Mouse (Mus musculus) retina, embryonic 14.5 days (tissue): ENCODE data around the gene Otop2.
A peak's percentile ranks its signal among the peaks of the same experiment; 100 is the strongest.

ENCODE experiments used
- DNase-seq: peaks from one replicate; pipeline ENCODE4 v3.0.0-alpha.2; 2015; ENCODE audit warnings: low spot score

The Otop2 gene

GRCm38 (mm10) chr11:115306863-115307262, at the start of gene Otop2:
Otop2 (plus strand) TSS chr11:115307163.
- no peak for DNase-seq

- no peak for DNase-seq
These were observed 49.0 kb upstream of the Otop2 start for GRCm38 (mm10) chr11:115257775-115258510.

GRCm38 (mm10) chr11:115259134-115259533, 47.8 kb upstream of the Otop2 start:
- no peak for DNase-seq

- DNase-seq: no peak
These were observed 44.0 kb upstream of the Otop2 start for GRCm38 (mm10) chr11:115262954-115263353.

- DNase-seq: no peak
These were observed 42.7 kb upstream of the Otop2 start for GRCm38 (mm10) chr11:115264136-115264861.

- DNase-seq: peak; percentile 76
These were observed 41.9 kb upstream of the Otop2 start for GRCm38 (mm10) chr11:115264862-115265668.

GRCm38 (mm10) chr11:115265771-115266399, 41.1 kb upstream of the Otop2 start:
- no peak for DNase-seq

- DNase-seq: peak; percentile 32
These were observed 40.6 kb upstream of the Otop2 start for GRCm38 (mm10) chr11:115266400-115266778.

GRCm38 (mm10) chr11:115267061-115267883, 39.7 kb upstream of the Otop2 start, which contains the start of gene Grin2c:
Grin2c (minus strand) TSS chr11:115267243.
- no peak for DNase-seq

GRCm38 (mm10) chr11:115267958-115268357, 39.0 kb upstream of the Otop2 start:
- no peak for DNase-seq

GRCm38 (mm10) chr11:115269330-115270066, 37.5 kb upstream of the Otop2 start:
- DNase-seq: no peak

- DNase-seq: peak; percentile 93
These were observed 36.7 kb upstream of the Otop2 start for GRCm38 (mm10) chr11:115270148-115270861.

- DNase-seq: no peak
These were observed 35.9 kb upstream of the Otop2 start for GRCm38 (mm10) chr11:115271052-115271451.

- no peak for DNase-seq
These were observed 35.5 kb upstream of the Otop2 start for GRCm38 (mm10) chr11:115271481-115271880.

- no peak for DNase-seq
These were observed 34.0 kb upstream of the Otop2 start for GRCm38 (mm10) chr11:115272894-115273498.

GRCm38 (mm10) chr11:115273735-115274134, 33.2 kb upstream of the Otop2 start:
- DNase-seq: no peak

GRCm38 (mm10) chr11:115274178-115274577, 32.8 kb upstream of the Otop2 start:
- DNase-seq: no peak

GRCm38 (mm10) chr11:115274771-115275170, 32.2 kb upstream of the Otop2 start:
- DNase-seq: no peak

GRCm38 (mm10) chr11:115275509-115275908, 31.5 kb upstream of the Otop2 start:
- no peak for DNase-seq
